Mouse (Mus musculus) C2C12 (cell line): Measurements from ENCODE around the gene Rnf220.

Experiments
- CEBPB ChIP-seq: IDR thresholded peaks from one replicate; pipeline ENCODE4 v1.6.1; 2011; ENCODE audit warnings: low read depth, mild to moderate bottlenecking, control low read depth, moderate library complexity
- CTCF ChIP-seq: IDR thresholded peaks from one replicate; pipeline ENCODE4 v1.5.1; 2011; ENCODE audit not compliant: control insufficient read depth, insufficient read depth, insufficient read length
- MYOD1 ChIP-seq: IDR thresholded peaks from one replicate; pipeline ENCODE4 v1.6.1; 2011; ENCODE audit warnings: low read depth; ENCODE audit not compliant: control insufficient read depth, insufficient read length
- USF1 ChIP-seq: IDR thresholded peaks from one replicate; pipeline ENCODE4 v1.6.1; 2011; ENCODE audit warnings: low read depth, mild to moderate bottlenecking, control low read depth, moderate library complexity

DNA sequence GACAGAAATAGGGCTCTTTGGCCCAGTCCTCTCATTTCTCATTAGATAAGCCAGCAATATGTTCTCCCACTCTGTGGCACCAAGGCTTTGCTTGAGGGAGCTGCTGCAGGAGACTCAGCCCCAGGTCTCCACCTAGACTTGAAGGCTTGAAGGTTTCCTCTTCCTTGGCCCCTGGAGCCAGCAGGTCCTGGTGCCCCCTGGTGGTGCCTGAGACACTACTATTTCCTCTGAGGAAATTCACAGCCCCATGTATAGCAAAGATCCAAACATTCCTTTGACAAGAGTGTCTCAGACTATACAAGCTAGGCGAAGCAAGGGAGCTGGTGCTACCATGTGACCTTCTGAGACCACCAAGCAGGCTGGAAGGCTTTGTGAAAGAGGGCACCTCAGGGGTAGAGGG, 31.1 kb upstream of the Rnf220 start:
- TF ChIP-seq CTCF (peak; percentile 25), MYOD1 (no peak), USF1 (no peak), CEBPB (no peak)
